Mouse (Mus musculus): ENCODE data around the gene Cebpg.
A peak's percentile ranks its signal among the peaks of the same experiment; 100 is the strongest.

The Cebpg gene

GRCm38 (mm10) chr7:35056436-35056864 is at the start of gene Cebpg:
Gene Cebpg (minus strand): TSS chr7:35056573.
- peak; percentile 96 to 98 for DNase-seq

GRCm38 (mm10) chr7:35099528-35099927 is 43.2 kb upstream of the Cebpg start:
- no peak for DNase-seq

- DNase-seq: no peak
Observed at GRCm38 (mm10) chr7:35098777-35099176, 42.4 kb upstream of the Cebpg start.

GRCm38 (mm10) chr7:35094975-35095678 is 38.8 kb upstream of the Cebpg start:
- DNase-seq: no peak

- no peak for DNase-seq
Observed at GRCm38 (mm10) chr7:35090550-35090949, 34.2 kb upstream of the Cebpg start.

- no peak for DNase-seq
Observed at GRCm38 (mm10) chr7:35086271-35086861, 30.0 kb upstream of the Cebpg start.

- DNase-seq: no peak
Observed at GRCm38 (mm10) chr7:35084565-35085360, 28.4 kb upstream of the Cebpg start.

GRCm38 (mm10) chr7:35081406-35082104 is 25.2 kb upstream of the Cebpg start:
- DNase-seq: no peak

- no peak for DNase-seq
Observed at GRCm38 (mm10) chr7:35080843-35081338, 24.5 kb upstream of the Cebpg start.

- no peak for DNase-seq
Observed at GRCm38 (mm10) chr7:35076645-35077044, 20.3 kb upstream of the Cebpg start.

- DNase-seq: no peak
Observed at GRCm38 (mm10) chr7:35066640-35067212, 10.4 kb upstream of the Cebpg start.

GRCm38 (mm10) chr7:35065958-35066357 is 9.6 kb upstream of the Cebpg start:
- no peak for DNase-seq

- DNase-seq: no peak
Observed at GRCm38 (mm10) chr7:35064286-35065258, 8.2 kb upstream of the Cebpg start.

- no peak for DNase-seq
Observed at GRCm38 (mm10) chr7:35059467-35059866, 3.1 kb upstream of the Cebpg start.

- DNase-seq: no peak
Observed at GRCm38 (mm10) chr7:35058329-35058728, 2.0 kb upstream of the Cebpg start.

GRCm38 (mm10) chr7:35057569-35057968 is 1.2 kb upstream of the Cebpg start:
- no peak for DNase-seq

GRCm38 (mm10) chr7:35056999-35057398 is 626 bp upstream of the Cebpg start:
- DNase-seq: no peak

GRCm38 (mm10) chr7:35055619-35056435 is 546 bp downstream of the Cebpg start:
- peak in 1 of 2 experiments; percentile 15 for DNase-seq

GRCm38 (mm10) chr7:35054977-35055618 is 1.3 kb downstream of the Cebpg start:
- DNase-seq: no peak

GRCm38 (mm10) chr7:35054286-35054685 is 2.1 kb downstream of the Cebpg start:
- DNase-seq: no peak

Data from thymus, postnatal 36 days (tissue).